Mouse (Mus musculus): ENCODE measurements around the gene Cd83. TPM values are rescaled to one million over a fixed set of nuclear protein-coding genes. Genes with fewer than 3 reads are reported as not detected.
A peak's percentile ranks its signal among the peaks of the same experiment; 100 is the strongest.

The Cd83 gene
- polyA plus RNA-seq, 1 experiment from 2014 or later, result 8.0 TPM

GRCm38 (mm10) chr13:43777321-43778002 lies 7.1 kb upstream of the Cd83 start:
- Histone ChIP-seq H3K27ac (no peak overlapping the region), H3K9ac (replicated peaks) (no peak overlapping the region), H3K4me2 (replicated peaks) (no peak overlapping the region), H3K4me1 (replicated peaks) (peaks cover 15% of the 10 kb centered on the region), H3K9me3 (no peaks in the 10 kb centered on the region), H3K36me3 (no peaks in the 10 kb centered on the region), H3K4me3 (replicated peaks) (no peak overlapping the region), H3K27me3 (peaks cover 4% of the 10 kb centered on the region; the same call in 1 of the 2 replicates)
- no peak for ATAC-seq
- 62% methylated on average over 9 of the region's 9 CpGs for WGBS

GRCm38 (mm10) chr13:43778021-43778649 lies 6.4 kb upstream of the Cd83 start:
- no peak overlapping the region for H3K4me2 ChIP-seq (replicated peaks)
- no peaks in the 10 kb centered on the region for H3K9me3 ChIP-seq
- H3K4me3 ChIP-seq (replicated peaks), result no peak overlapping the region
- no peaks in the 10 kb centered on the region for H3K36me3 ChIP-seq
- no peak overlapping the region for H3K27ac ChIP-seq
- no peak overlapping the region for H3K9ac ChIP-seq (replicated peaks)
- ATAC-seq, result no peak
- H3K27me3 ChIP-seq, result peaks cover 10% of the 10 kb centered on the region; the same call in 1 of the 2 replicates
- 58% methylated on average over 6 of the region's 6 CpGs for WGBS
- H3K4me1 ChIP-seq (replicated peaks), result peaks cover 15% of the 10 kb centered on the region

- Histone ChIP-seq H3K9ac (replicated peaks) (no peak overlapping the region), H3K4me1 (replicated peaks) (peaks cover 10% of the 10 kb centered on the region), H3K9me3 (no peaks in the 10 kb centered on the region), H3K4me3 (replicated peaks) (no peak overlapping the region), H3K4me2 (replicated peaks) (no peak overlapping the region), H3K27ac (no peak overlapping the region), H3K36me3 (no peaks in the 10 kb centered on the region), H3K27me3 (peaks cover 14% of the 10 kb centered on the region; the same call in 1 of the 2 replicates)
- 85% methylated on average over 4 of the region's 4 CpGs for WGBS
- ATAC-seq, result no peak
Measured at GRCm38 (mm10) chr13:43778971-43779370, 5.6 kb upstream of the Cd83 start.

GRCm38 (mm10) chr13:43780071-43780470 lies 4.5 kb upstream of the Cd83 start:
- H3K9ac ChIP-seq (replicated peaks), result no peak overlapping the region
- 83% methylated on average over 8 of the region's 8 CpGs for WGBS
- no peak overlapping the region for H3K4me3 ChIP-seq (replicated peaks)
- no peaks in the 10 kb centered on the region for H3K36me3 ChIP-seq
- peaks cover 17% of the 10 kb centered on the region; the same call in 1 of the 2 replicates for H3K27me3 ChIP-seq
- H3K4me1 ChIP-seq (replicated peaks), result peaks cover 7% of the 10 kb centered on the region
- ATAC-seq, result no peak
- H3K9me3 ChIP-seq, result no peaks in the 10 kb centered on the region
- no peak overlapping the region for H3K4me2 ChIP-seq (replicated peaks)
- no peak overlapping the region for H3K27ac ChIP-seq

DNA sequence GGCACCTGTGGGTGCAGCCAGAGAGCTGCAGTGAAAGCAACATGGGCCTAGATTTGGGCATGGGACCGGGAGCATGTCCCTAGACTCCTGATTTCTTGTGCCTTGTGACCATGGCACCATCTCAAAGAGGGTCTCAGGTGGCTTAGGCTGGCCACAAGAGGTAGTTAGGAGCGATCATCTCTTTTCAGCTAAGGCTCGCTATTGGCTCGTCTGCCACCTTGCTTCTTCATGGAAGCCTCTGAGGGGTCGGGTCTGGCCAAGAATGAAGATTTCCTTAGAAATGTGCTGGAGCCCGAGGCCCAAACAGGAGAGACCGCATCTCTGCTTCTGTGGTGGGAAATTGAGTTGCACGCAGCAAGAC lies 1.1 kb downstream of the Cd83 start:
- ATAC-seq, result peak; percentile 18; the same call in 1 of the 2 replicates
- Histone ChIP-seq H3K9ac (replicated peaks) (peak overlapping the region; percentile 77; the same call in 1 of the 2 replicates), H3K9me3 (no peaks in the 10 kb centered on the region), H3K27me3 (peaks cover 30% of the 10 kb centered on the region), H3K4me2 (replicated peaks) (peak overlapping the region; percentile 97), H3K36me3 (no peaks in the 10 kb centered on the region), H3K4me3 (replicated peaks) (peak overlapping the region; percentile 63), H3K4me1 (replicated peaks) (peaks cover 21% of the 10 kb centered on the region), H3K27ac (no peak overlapping the region)
- 27% methylated on average over 8 of the region's 8 CpGs for WGBS

GRCm38 (mm10) chr13:43786171-43786795 lies 1.7 kb downstream of the Cd83 start:
- Histone ChIP-seq H3K4me3 (replicated peaks) (peak overlapping the region; percentile 63; the same call in 1 of the 2 replicates), H3K4me2 (replicated peaks) (peak overlapping the region; percentile 97), H3K9me3 (no peaks in the 10 kb centered on the region), H3K27ac (no peak overlapping the region), H3K36me3 (no peaks in the 10 kb centered on the region), H3K4me1 (replicated peaks) (peaks cover 21% of the 10 kb centered on the region), H3K27me3 (peaks cover 29% of the 10 kb centered on the region), H3K9ac (replicated peaks) (no peak overlapping the region)
- no peak for ATAC-seq
- WGBS, result 25% methylated on average over 12 of the region's 12 CpGs

GRCm38 (mm10) chr13:43787262-43787661 lies 2.7 kb downstream of the Cd83 start:
- Histone ChIP-seq H3K4me3 (replicated peaks) (no peak overlapping the region), H3K4me1 (replicated peaks) (peaks cover 21% of the 10 kb centered on the region), H3K27me3 (peaks cover 30% of the 10 kb centered on the region), H3K9me3 (no peaks in the 10 kb centered on the region), H3K27ac (no peak overlapping the region), H3K9ac (replicated peaks) (no peak overlapping the region), H3K36me3 (no peaks in the 10 kb centered on the region), H3K4me2 (replicated peaks) (no peak overlapping the region)
- ATAC-seq, result no peak
- 54% methylated on average over 2 of the region's 2 CpGs for WGBS

GRCm38 (mm10) chr13:43788071-43788470 lies 3.5 kb downstream of the Cd83 start:
- no peak overlapping the region for H3K4me3 ChIP-seq (replicated peaks)
- no peaks in the 10 kb centered on the region for H3K36me3 ChIP-seq
- 88% methylated on average over 8 of the region's 8 CpGs for WGBS
- no peak for ATAC-seq
- H3K4me1 ChIP-seq (replicated peaks), result peaks cover 21% of the 10 kb centered on the region
- no peak overlapping the region for H3K27ac ChIP-seq
- H3K27me3 ChIP-seq, result peaks cover 24% of the 10 kb centered on the region
- H3K4me2 ChIP-seq (replicated peaks), result no peak overlapping the region
- no peak overlapping the region for H3K9ac ChIP-seq (replicated peaks)
- H3K9me3 ChIP-seq, result no peaks in the 10 kb centered on the region

- no peak overlapping the region for H3K4me3 ChIP-seq (replicated peaks)
- no peak overlapping the region for H3K27ac ChIP-seq
- H3K4me1 ChIP-seq (replicated peaks), result peaks cover 21% of the 10 kb centered on the region
- H3K9me3 ChIP-seq, result no peaks in the 10 kb centered on the region
- no peaks in the 10 kb centered on the region for H3K36me3 ChIP-seq
- H3K9ac ChIP-seq (replicated peaks), result no peak overlapping the region
- 86% methylated on average over 10 of the region's 10 CpGs for WGBS
- H3K27me3 ChIP-seq, result peaks cover 19% of the 10 kb centered on the region
- ATAC-seq, result no peak
- no peak overlapping the region for H3K4me2 ChIP-seq (replicated peaks)
Measured at GRCm38 (mm10) chr13:43788983-43789645, 4.5 kb downstream of the Cd83 start.

GRCm38 (mm10) chr13:43790229-43791001 lies 5.8 kb downstream of the Cd83 start:
- H3K9ac ChIP-seq (replicated peaks), result no peak overlapping the region
- H3K36me3 ChIP-seq, result no peaks in the 10 kb centered on the region
- no peaks in the 10 kb centered on the region for H3K9me3 ChIP-seq
- peaks cover 11% of the 10 kb centered on the region for H3K4me1 ChIP-seq (replicated peaks)
- ATAC-seq, result no peak
- no peak overlapping the region for H3K4me3 ChIP-seq (replicated peaks)
- H3K4me2 ChIP-seq (replicated peaks), result no peak overlapping the region
- H3K27ac ChIP-seq, result no peak overlapping the region
- 96% methylated on average over 11 of the region's 11 CpGs for WGBS
- H3K27me3 ChIP-seq, result peaks cover 14% of the 10 kb centered on the region

DNA sequence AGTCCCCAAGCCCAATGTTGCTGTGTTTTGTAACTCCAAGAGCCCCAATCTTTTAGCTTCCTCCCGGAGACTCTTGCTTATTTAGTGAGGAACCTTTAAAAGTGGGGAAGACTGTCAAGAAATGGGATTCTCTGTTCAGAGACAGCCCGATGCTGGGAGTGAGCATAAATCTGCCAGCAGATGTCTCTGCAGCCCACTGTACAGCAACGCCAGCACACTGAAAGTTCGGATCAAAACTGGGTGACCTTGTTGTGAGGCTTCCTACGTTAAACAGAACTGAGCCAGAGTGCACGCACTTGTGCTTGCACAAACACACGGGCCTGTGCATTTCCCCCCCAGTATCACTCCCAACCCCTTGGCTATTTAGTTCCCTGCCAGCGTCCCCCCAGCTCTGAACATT lies 10.8 kb downstream of the Cd83 start:
- no peak overlapping the region for H3K4me2 ChIP-seq (replicated peaks)
- H3K27ac ChIP-seq, result no peak overlapping the region
- 53% methylated on average over 8 of the region's 8 CpGs for WGBS
- H3K9me3 ChIP-seq, result no peaks in the 10 kb centered on the region
- 0 out of 2 replicates have a peak, but pooled peaks have one; percentile 24 for ATAC-seq
- H3K9ac ChIP-seq (replicated peaks), result no peak overlapping the region
- no peaks in the 10 kb centered on the region for H3K4me1 ChIP-seq (replicated peaks)
- 0 out of 2 replicates have a peak, but pooled peaks cover 3% of the 10 kb centered on the region for H3K27me3 ChIP-seq
- H3K4me3 ChIP-seq (replicated peaks), result no peak overlapping the region
- H3K36me3 ChIP-seq, result no peaks in the 10 kb centered on the region

Data from midbrain, embryonic 13.5 days (tissue).